Mouse (Mus musculus) testis, adult 2 months (tissue): ENCODE results near the gene Mmadhc. TPM values are rescaled to one million over a fixed set of nuclear protein-coding genes. Genes with fewer than 3 reads are reported as not detected.

Source experiments
- H3K27ac ChIP-seq: fragments of 200-500 bp; 2 replicates; pipeline ENCODE4 v1.5.1; 2012; ENCODE audit warnings: low read depth, low read length; ENCODE audit not compliant: control insufficient read depth, insufficient read depth
- H3K27me3 ChIP-seq: fragments of 200-500 bp; 2 replicates; pipeline ENCODE4 v1.6.1; 2012; ENCODE audit warnings: mild to moderate bottlenecking, low read length, moderate library complexity; ENCODE audit not compliant: control insufficient read depth, insufficient read depth
- H3K36me3 ChIP-seq: fragments of 200-500 bp; 2 replicates; pipeline ENCODE4 v1.6.1; 2012; ENCODE audit warnings: mild to moderate bottlenecking, low read length; ENCODE audit not compliant: control insufficient read depth, insufficient read depth
- H3K4me1 ChIP-seq: fragments of 200-500 bp; 2 replicates; pipeline ENCODE4 v1.6.1; 2012; ENCODE audit warnings: low read length; ENCODE audit not compliant: control insufficient read depth, insufficient read depth
- H3K4me3 ChIP-seq: fragments of 200-500 bp; 2 replicates; pipeline ENCODE4 v1.5.1; 2012; ENCODE audit warnings: low read depth, mild to moderate bottlenecking, low read length, moderate library complexity, mixed read lengths; ENCODE audit not compliant: control insufficient read depth
- CTCF ChIP-seq: fragments of 200-500 bp; IDR thresholded peaks from 2 replicates; pipeline ENCODE4 v1.5.1; 2012; ENCODE audit warnings: low read depth, mild to moderate bottlenecking, inconsistent platforms, low read length, moderate library complexity; ENCODE audit not compliant: control insufficient read depth, insufficient read depth, insufficient replicate concordance
- POLR2A ChIP-seq: fragments of 200-500 bp; IDR thresholded peaks from 2 replicates; pipeline ENCODE4 v1.6.1; 2012; ENCODE audit warnings: low read depth, mild to moderate bottlenecking, inconsistent platforms, low read length, moderate library complexity; ENCODE audit not compliant: control insufficient read depth
- polyA plus RNA-seq: library from polyadenylated mRNA; depleted of rRNA; stranded (reverse); fragments of >200 nt; gene quantifications from 2 replicates; pipeline ENCODE4 v1.2.3, GENCODE M21; 2012

Gene Mmadhc
- polyA plus RNA-seq, 1 experiment, result 179 TPM

- Histone ChIP-seq H3K4me1 (peaks cover 3% of the 10 kb centered on the region), H3K27me3 (no peaks in the 10 kb centered on the region), H3K36me3 (peaks cover 2% of the 10 kb centered on the region; the same call in 1 of the 2 replicates), H3K27ac (no peak overlapping the region), H3K4me3 (no peak overlapping the region)
- no peak for TF ChIP-seq CTCF
- no peak for TF ChIP-seq POLR2A
Observed at GRCm38 (mm10) chr2:50290754-50291153, 5.8 kb downstream of the Mmadhc start.

- no peak overlapping the region for H3K4me3 ChIP-seq
- no peak for TF ChIP-seq POLR2A
- TF ChIP-seq CTCF, result no peak
- H3K27me3 ChIP-seq, result no peaks in the 10 kb centered on the region
- peaks cover 2% of the 10 kb centered on the region; the same call in 1 of the 2 replicates for H3K36me3 ChIP-seq
- H3K27ac ChIP-seq, result no peak overlapping the region
- no peaks in the 10 kb centered on the region for H3K4me1 ChIP-seq
Observed at GRCm38 (mm10) chr2:50284781-50285180, 11.8 kb downstream of the Mmadhc start.

GRCm38 (mm10) chr2:50284040-50284439 is 12.6 kb downstream of the Mmadhc start:
- no peak for TF ChIP-seq POLR2A
- TF ChIP-seq CTCF, result no peak
- H3K27me3 ChIP-seq, result no peaks in the 10 kb centered on the region
- no peak overlapping the region for H3K4me3 ChIP-seq
- no peak overlapping the region for H3K27ac ChIP-seq
- peaks cover 2% of the 10 kb centered on the region; the same call in 1 of the 2 replicates for H3K36me3 ChIP-seq
- no peaks in the 10 kb centered on the region for H3K4me1 ChIP-seq

GRCm38 (mm10) chr2:50276715-50277114 is 19.9 kb downstream of the Mmadhc start:
- H3K36me3 ChIP-seq, result peaks cover 2% of the 10 kb centered on the region; the same call in 1 of the 2 replicates
- no peaks in the 10 kb centered on the region for H3K4me1 ChIP-seq
- no peak overlapping the region for H3K27ac ChIP-seq
- no peak for TF ChIP-seq POLR2A
- TF ChIP-seq CTCF, result no peak
- H3K27me3 ChIP-seq, result no peaks in the 10 kb centered on the region
- no peak overlapping the region for H3K4me3 ChIP-seq

GRCm38 (mm10) chr2:50273415-50273814 is 23.2 kb downstream of the Mmadhc start:
- Histone ChIP-seq H3K27me3 (no peaks in the 10 kb centered on the region), H3K27ac (no peak overlapping the region), H3K36me3 (no peaks in the 10 kb centered on the region), H3K4me3 (no peak overlapping the region), H3K4me1 (no peaks in the 10 kb centered on the region)
- TF ChIP-seq POLR2A, result no peak
- TF ChIP-seq CTCF, result no peak

GRCm38 (mm10) chr2:50272165-50272564 is 24.4 kb downstream of the Mmadhc start:
- H3K36me3 ChIP-seq, result no peaks in the 10 kb centered on the region
- no peak overlapping the region for H3K27ac ChIP-seq
- H3K27me3 ChIP-seq, result no peaks in the 10 kb centered on the region
- no peak overlapping the region for H3K4me3 ChIP-seq
- TF ChIP-seq POLR2A (no peak), CTCF (no peak)
- no peaks in the 10 kb centered on the region for H3K4me1 ChIP-seq

- Histone ChIP-seq H3K27me3 (no peaks in the 10 kb centered on the region), H3K4me3 (no peak overlapping the region), H3K36me3 (no peaks in the 10 kb centered on the region), H3K27ac (no peak overlapping the region), H3K4me1 (no peaks in the 10 kb centered on the region)
- TF ChIP-seq POLR2A, result no peak
- TF ChIP-seq CTCF, result no peak
Observed at GRCm38 (mm10) chr2:50268514-50268913, 28.1 kb downstream of the Mmadhc start.

GRCm38 (mm10) chr2:50267046-50267445 is 29.6 kb downstream of the Mmadhc start:
- Histone ChIP-seq H3K27ac (no peak overlapping the region), H3K4me1 (no peaks in the 10 kb centered on the region), H3K36me3 (no peaks in the 10 kb centered on the region), H3K4me3 (no peak overlapping the region), H3K27me3 (no peaks in the 10 kb centered on the region)
- TF ChIP-seq POLR2A (no peak), CTCF (no peak)
